Mouse (Mus musculus): Measurements from ENCODE around the gene Gm17581.
A peak's percentile ranks its signal among the peaks of the same experiment; 100 is the strongest.
"Not testable (repeated sequence)": the region's sequence is repeated elsewhere in the genome, so short reads cannot be mapped to it uniquely, and the experiment has no call there.

Gene Gm17581

DNA sequence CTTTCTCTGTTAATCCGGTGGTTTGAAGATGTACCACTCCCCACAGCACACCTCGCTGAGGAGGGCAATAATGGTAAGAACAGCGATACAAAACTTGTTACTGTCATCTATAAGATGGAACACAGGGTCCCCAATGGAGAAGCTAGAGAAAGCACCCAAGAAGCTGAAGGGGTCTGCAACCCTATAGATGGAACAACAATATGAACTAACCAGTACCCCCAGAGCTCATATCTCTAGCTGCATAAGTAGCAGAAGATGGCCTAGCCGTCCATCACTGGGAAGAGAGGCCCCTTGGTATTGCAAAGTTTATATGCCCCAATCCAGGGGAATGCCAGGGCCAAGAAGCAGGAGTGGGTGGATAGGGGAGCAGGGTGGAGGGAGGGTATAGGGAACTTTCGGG is at the start of gene Gm17581:
TSS of gene Gm17581 (minus strand) at position 101 of the 400 bp plus-strand sequence.
- DNase-seq = not testable (repeated sequence)

DNA sequence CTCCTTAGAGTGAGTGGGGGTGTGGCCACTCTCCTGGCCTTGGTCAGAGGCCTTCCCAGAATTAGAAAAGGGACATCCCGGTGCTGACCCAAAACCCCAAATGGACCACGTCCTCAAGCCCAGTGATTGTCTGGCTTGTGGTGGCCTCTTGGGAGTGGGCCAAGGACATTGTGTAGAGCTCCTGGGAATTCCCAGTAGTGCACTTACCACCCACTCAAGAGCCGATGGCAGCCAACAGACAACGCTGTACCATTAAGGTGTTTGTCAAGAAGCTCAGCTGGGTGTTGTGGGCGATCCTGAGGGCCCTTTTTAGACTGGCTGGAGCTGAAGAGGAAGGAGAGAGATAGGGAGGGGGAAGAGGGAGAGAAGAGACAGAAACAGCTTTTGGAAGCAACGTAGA is 48.9 kb upstream of the Gm17581 start:
- DNase-seq = no peak

DNA sequence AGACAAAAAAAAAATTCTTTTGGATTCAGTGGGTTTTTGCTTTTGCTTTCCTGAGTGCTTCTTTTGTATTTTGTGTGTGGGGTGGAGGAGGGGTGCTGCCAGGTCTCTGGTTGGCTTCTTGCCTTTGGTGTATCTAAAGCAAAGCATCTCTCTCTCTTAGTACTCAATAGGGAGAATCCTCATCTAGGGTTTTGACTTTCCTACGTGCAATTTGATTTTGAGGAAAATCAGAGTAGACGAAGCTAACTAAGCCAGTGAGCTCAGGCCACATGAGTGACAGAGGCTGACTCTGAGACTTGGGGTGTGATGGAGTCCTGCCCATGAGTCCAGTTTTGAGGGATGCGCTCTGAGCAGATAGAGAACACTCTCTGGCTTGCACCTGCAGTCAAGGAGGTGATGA is 43.8 kb upstream of the Gm17581 start:
- DNase-seq = no peak

DNA sequence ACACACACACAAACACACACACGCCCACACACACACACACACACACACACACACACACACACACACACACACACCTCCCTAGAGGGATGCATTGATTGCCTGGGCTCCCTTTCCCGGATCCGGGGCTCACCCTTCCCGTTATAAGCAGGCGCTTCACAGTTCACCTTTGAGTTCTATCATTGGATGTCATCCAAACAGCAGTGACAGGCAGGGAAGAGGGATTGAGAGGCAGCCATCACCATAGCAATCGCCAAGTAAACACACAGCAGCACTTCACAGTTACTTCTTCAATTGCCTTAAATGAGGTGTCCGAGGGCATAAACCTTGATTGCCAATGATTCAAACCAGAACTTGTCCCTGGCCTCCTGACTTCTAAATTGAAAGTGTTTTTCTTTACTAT is 43.4 kb upstream of the Gm17581 start:
- no peak for DNase-seq

DNA sequence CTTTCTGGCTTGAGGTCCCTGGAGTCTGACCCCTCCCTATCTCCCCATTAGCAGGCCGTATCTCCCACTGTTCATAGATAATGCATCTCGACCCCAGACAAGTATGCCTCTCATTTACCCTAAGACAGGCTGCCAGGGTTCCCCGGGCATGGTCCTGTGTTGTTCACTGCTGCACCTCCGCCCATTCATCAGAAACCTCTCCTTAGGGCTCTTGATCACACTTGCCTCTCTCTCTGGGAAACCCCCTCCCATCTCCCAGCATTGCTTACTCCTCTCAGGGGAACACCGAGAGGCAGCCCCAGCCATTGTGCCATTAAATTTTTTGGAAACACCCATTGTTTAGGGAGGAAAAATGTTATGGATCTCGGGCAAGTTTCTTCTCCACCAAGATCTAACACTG is 42.3 kb upstream of the Gm17581 start:
- DNase-seq = no peak

DNA sequence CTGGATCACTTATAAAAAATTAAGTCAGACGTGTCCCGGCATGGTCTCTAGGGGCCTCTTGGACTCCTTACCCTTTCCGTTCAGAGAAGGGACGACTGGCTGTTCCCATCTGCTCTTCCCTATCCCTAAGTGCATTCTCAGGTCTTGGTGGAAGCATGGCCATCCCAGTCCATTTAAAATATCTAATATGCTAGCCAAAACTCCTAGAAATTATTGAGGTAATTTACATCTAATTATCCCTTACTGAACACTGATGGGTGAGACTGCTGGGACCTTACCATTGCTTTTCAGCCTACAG is 42.0 kb upstream of the Gm17581 start:
- no peak for DNase-seq

DNA sequence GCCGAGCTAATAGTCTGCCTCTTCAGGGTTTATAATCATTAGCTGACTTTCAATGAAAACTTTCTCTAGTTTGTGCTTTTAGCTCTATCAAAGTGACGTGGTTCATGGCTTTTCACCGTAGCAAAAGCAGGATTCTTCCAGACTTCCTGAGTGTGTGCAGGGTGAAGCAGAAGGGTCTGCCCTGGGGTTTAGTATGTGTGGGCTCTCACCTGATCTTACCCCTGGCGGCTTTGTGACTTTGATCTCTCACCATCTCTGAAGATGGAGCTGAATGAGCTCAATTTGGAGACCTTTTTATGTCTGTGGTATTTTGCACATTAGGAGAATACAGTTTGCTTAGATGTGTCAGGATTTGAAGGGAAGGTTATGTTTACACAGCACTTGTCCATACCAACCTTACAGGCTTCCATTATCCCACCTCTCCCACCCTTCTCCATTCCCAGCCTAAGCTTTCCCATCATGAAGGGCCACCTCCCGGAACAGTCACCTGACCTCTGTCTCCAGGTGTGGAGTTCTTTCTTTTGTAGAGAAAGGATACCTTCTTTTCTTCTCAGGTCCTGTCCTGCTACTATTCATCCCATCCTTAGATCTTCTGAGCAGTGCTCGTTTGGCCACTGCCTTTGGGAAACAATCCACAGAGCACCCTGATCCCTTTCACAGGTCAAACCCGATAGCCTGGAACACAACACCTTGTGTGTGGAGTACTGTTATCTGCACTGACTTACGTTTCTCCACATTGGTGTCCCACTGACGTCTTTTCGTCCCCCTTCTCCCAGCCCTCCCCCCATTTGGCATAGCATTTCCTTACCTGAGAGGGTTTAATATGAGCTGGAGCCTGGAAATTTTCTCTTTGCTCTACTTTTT is 41.4 kb upstream of the Gm17581 start:
- DNase-seq = no peak

DNA sequence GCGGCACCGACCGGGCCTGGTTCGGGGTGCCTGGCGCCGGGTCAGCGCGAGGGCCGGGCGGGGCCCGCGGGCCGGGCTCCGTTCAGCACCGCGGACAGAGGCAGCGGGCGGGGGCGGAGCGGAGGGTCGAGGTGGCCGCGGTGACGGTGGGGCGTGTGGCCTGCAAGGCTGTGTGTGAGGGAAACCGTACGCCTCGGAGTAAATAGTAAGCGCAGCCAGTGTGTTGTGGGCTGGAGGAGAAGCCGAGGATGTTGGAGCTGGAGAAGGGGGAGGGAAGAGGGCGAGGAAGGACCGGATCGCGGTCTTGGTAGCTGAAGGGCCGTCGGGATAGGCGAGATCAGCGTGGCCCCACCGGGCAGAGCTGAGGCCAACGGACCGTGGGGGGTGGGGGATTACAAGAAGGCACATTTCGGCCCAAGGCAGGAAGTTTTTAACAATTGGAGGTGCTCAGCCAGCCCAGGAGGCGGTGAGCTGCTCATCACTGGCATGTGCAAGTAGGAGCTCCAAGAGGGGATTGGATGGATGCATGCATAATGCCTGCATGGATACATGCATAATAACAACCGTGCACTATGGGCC is 40.1 kb upstream of the Gm17581 start:
- peak; percentile 76 for DNase-seq

DNA sequence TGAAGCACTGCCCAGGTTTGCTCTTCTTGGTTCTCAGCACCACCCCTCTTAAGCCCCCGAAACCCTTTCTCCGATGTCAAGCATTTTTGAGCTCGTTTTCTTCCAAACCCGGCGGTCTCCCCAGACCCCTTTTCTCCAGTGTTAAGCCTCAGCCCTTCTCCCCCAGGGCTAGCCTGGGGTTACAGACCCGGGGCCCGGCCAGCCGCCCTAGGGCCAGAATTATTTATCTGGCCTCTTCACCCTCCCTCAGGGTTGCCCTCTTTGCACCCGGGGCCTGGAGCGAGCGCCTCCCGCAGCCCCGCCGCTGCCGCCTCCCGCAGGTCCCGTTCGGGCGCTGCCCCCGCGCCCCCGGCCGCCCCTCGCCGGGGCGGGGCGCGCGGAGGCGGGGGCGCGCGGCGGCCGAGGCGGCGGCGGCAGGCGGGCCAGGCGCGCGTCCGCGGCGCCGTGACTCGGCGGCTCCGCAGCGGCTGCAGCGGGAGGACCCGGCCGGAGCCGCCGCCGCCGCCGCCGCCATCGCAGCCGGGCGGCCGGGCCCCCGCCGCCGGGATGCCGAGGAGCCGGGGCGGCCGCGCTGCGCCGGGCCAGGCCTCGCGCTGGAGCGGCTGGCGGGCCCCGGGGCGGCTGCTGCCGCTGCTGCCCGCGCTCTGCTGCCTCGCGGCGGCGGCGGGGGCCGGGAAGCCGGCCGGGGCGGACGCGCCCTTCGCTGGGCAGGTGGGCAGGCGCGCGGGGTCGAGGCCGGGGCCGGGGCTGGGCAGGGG is 39.4 kb upstream of the Gm17581 start, which contains the start of gene Mmp24:
TSS of gene Mmp24 (plus strand) at position 416 of the 758 bp plus-strand sequence.
- no peak for DNase-seq

DNA sequence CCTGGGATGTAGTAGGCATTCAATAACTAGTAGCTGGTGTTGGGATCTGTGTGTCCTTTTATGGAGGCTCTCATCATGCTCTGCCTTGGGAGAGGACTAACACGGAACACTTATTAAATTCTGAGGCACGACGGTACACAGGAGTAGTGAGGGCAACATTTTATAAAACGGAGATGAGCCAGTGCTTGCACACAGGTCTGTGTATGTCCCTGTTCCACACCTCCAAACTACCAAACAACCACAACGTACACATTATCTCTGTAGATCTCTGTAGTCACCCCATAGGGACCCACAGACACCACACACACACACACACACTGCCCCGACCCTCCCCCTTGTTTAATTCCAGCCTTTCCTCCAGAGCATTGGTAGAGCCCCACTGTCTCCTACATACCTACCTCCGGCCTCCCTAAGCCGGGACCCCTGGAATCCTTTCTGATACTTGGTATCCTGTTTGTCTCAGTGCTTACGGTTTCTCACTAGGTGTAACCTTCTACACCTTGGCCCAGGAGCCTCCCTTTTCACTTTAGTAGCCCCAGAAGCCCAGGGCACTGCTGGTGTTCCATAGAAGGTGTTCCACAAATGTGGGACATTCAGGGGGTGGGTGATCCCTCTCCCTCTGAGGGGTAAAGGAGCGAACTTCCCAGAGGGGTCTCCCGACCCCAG is 38.7 kb upstream of the Gm17581 start:
- DNase-seq = no peak

DNA sequence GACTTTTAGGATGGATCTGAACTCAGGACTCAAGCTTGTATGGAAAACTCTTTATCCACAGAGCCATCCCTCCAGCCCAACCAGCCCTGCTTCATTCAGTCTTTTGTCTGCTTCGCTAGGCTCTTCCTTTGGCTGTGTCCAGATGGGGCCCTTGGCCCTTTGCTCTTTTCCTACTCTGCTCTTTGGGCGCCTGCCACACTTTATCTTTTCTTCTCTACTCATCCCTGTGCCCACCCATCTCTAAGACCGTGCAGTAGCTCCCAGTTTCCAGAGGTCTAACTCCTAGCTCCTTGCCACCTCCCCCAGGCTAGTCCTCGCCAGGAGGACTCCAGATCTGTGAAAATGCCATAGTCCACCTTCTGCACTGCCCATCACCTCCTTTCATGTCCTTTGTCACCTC is 38.0 kb upstream of the Gm17581 start:
- DNase-seq = no peak

DNA sequence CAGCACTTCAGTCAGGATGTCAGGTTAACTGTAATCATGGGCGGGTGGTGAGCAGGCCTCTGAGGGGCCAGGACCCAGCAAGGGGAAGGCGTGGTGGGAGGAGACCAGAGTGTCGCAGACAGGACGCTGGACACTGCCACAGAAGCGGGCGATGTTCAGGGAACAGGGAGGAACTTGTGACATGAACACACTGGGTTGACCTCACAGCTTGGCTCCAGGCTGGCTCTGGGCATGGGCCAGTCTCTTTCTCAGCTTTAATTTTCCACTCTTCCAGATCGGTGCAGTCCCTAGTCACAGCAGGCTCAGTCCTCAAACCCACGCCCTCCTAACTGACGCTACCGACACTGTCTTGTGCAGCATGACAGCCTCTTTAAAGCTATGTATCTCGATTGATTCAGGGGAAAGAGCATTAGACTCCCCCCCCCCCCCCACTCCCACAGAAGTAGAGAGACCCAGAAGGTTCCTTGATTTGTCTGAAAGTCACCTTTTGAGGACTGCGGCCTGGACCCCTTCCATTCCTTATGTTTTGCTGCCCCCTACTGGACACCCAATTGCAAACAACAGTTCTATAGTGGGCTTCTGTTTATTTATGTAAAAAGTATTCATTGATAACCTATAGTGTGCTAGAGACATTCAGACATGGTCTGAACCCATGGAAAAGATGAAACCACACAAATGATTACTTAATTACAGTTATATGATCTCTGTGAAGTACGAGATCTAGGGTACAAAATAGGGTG is 29.2 kb upstream of the Gm17581 start:
- peak; percentile 69 for DNase-seq

DNA sequence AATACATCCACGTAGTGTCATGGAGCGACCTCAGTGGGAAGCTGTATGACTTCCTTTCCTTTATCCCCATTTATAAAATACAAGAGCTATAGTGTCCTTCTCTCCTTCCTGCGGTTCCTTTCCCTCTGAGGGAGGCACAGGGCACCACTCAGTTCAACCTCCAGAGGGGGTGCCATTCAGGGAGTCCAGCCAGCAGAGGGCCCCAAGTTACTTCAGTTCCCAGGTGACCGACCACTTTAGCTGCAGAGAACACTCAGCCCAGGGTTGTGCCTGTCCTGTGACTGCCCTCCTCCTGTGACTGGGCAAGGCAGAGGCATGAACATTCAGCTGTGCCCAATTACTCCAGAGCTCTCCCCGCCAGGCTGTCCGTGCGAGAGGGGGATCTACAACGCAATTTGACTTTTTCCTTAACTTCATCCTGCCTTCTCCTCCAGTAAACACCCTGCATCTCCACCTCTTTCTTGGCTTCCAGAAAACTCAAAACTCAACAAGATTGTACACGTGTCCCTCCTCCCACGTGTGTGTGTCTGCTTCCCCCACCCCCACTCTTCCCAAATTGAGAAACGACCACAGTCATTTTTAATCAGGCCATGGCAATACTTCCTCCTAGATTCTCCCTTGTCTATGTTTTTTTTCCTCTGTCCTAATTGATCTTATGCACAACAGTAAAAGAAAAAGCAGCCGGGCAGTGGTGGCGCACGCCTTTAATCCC is 21.3 kb upstream of the Gm17581 start:
- no peak for DNase-seq

DNA sequence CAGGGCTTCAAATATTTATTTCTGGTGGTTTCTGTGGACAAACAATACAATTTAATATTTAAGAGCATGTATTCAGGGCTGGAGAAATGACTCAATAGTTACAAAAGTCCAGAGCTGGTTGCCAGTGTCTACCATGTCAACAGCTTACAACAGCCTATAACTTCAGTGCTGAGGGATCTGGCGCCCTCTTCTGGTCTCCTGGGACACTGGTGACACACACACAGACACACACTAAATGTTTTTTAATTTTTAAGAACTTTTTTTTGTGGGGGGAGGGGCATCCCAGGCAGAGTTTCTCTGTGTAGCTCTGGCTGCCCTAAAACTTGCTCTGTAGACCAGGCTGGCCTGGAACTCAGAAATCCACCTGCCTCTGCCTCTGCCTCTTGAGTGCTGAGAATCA is 20.1 kb upstream of the Gm17581 start:
- peak; percentile 57 for DNase-seq

DNA sequence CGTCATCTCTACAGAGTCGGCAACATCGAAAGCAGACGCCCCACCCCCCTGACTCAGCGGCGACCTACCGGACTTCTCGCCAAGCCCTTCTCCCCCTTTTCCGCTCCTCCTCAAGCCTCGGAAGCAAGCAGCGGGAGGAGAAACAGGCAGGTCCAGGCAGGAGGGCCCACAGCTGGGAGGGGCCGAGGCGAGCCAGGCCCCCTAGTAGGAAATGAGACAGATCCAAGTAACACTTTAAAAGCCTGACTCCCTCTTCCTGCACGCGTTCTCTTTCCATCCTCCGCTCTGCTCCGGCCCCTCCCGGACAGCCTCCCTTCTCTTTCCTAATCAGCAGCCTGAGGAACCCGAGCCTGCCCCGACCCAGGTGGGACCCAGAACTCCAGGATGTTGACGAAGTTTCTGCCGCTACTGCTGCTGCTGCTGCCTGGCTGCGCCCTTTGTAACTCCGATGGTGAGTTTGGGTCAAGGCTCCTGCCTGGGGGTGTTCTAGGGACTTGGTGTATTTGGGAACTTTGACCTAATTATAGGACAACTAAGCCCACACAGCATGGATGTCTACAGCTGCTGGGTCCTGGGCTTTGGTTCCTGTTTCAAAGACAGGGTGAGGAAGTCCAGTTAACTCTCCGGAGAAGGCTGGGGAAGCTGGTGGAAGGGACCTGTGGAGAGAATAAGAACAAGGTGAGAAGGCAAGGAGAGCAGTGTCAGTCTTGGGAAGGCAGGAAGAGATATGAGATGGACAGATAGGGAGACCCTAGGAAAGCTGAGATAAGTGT is 15.5 kb upstream of the Gm17581 start, which contains the start of gene Procr:
TSS of gene Procr (plus strand) at position 104 of the 773 bp plus-strand sequence.
- peak; percentile 78 for DNase-seq

DNA sequence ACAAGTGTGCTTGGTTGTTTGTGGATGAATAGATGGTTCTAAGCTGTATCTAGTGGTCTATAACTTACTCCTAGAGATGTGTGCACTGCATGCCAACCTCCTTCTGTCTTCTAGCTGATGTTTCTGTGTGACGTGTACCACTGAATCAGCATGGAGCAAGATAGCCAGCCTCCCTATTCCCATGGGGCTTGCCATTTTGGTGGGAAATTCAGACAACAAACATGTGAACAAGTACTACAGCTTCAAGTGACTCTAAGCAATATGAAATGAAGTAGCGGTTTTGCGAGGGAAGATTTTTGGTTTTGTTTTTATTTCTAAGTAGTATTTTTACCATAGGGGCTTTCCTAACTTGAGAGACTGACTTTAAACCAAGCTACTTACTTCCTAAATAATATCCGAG is 13.7 kb upstream of the Gm17581 start:
- DNase-seq = no peak

DNA sequence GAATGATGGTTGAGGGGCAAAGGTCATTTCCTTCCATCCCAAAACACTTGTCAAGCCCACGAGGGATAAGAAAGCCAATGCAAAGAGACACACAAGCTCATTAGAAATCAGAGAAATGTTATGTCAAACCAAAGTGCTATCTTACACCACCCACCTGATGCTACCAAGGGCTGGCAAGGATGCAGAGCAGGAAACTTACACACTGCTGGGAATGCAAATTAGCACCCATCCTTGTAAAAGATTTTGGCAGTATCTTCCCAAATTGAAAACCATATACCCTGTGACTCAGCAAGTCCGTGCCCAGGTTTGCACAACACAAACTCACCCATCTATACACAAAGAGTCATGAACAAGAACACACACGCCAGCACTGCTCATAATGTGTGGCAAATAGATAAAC is 9.8 kb upstream of the Gm17581 start:
- no peak for DNase-seq

DNA sequence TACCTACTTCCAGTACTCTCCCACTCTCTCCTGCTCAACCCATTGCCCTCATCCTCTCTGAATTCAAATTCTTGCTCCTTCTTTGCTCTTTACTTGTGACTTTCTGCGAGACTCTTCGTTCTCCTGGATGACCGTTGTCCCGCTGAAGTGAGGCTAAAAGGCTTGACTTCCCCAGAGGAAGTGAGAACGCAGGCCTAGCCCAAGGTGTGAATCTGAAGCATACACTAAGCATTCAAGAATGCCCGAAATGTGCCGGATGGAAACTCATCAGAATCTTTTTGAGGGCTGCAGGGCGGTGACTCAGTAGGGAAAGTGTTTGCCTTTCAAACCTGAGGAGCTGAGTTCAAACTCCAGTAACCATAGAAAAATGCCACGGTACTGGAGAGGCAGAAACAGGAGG is 7.7 kb upstream of the Gm17581 start:
- DNase-seq = peak; percentile 34

DNA sequence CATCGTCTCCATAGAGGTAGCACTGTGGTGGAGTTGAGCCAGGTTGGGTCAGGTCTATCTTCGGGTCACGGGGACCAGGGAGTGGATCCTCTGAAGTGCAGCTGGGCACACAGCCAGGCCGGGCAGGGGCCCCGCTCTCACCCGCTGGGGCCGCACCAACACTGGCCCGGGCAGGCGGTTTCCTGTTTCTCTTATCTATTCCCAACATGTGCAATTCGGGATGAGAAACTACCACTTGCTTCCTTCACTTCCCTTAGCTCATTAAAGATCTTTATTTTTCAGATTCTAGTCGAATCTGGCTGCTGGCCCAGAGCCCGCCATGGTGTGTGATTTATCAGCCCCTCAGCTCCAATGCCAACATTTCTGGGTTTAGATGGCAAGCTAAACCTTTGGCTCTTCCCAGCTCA is 7.3 kb upstream of the Gm17581 start:
- DNase-seq = peak; percentile 79

DNA sequence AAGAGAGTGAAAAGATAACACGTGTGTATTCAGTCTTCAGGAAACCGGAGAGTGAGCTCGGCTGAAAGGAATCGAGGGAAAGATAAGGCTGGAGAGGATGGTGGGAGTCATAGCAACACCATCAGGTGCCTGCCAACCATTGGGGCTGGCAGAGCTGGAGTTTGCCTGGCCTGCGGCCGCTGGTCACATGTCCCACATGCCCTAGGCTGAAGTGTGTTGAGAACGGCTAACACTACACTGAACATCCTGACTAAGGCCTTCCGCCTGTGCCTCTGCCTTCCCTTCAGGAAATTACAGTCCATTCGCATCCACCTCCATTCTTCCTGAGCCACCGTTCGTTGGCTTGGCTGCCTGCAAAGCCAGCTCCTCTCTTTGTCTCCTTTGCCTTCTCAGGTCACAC is 6.5 kb upstream of the Gm17581 start:
- DNase-seq = peak; percentile 14

DNA sequence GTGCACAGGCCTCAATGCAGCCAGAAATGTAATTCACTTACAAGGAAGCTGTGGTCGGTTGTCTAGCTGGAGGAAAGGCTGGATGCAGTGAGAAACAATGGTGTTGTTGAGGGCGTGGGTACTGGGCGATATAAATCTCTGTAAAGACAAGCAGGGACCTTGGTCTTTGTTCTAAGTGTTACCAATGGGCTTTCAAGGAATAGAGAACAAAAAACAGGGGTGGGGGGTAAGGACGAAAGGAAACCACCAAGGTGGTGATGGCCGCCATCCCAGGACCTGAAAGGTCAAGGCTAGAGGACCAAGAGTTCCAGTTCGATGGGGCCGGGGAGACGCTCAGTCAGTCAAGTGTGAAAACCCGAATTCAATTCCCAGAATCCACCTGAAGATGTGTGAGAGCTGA is 2.1 kb upstream of the Gm17581 start:
- DNase-seq = no peak
